ENCODE assay signal across 10 mouse cellular contexts in genomic region chr2:74691022-74691951, GRCm38 (mm10). TPM values are rescaled to one million over a fixed set of nuclear protein-coding genes. Genes with fewer than 3 reads are reported as not detected.
DNase-seq lines count a peak whose midpoint lies in the region; ATAC-seq lines count a peak whose summit lies in the region.
"Had no signal": no experiment of that assay in that cellular context is flagged by ENCODE, and none has a peak within 500 bp of the region (broad histone marks: within the 10 kb centered on the region; RNA-seq: fewer than 3 reads in every experiment).

Gene Hoxd10 (plus strand): TSS chr2:74691924.

- intact Hi-C loops in heart, postnatal 14 days (cut with DNase I), result loop anchor here (5.0 to 10.0 kb wide), 2 partner anchors 34 to 1416 kb away; partner anchors contain the start of genes Evx2 and Sp9

- H3K27ac ChIP-seq in forebrain, embryonic 10.5 days, result no peak within 1 kb of the TSS
- no peak within 1 kb of the TSS for H3K27ac ChIP-seq in forebrain, embryonic 15.5 days (replicated peaks)
- H3K27ac ChIP-seq in limb, embryonic 12.5 days, result peak within 1 kb of the TSS; percentile 96
- H3K27ac ChIP-seq in stomach, embryonic 15.5 days, result no peak within 1 kb of the TSS

- peaks cover 100% of the 10 kb centered on the region for H3K27me3 ChIP-seq in forebrain, embryonic 10.5 days (ENCODE audit: poor library complexity, severe bottlenecking)
- peaks cover 98% of the 10 kb centered on the region for H3K27me3 ChIP-seq in forebrain, embryonic 15.5 days
- H3K27me3 ChIP-seq in limb, embryonic 12.5 days, result peaks cover 50% of the 10 kb centered on the region
- H3K27me3 ChIP-seq in stomach, embryonic 15.5 days (replicated peaks), result peaks cover 96% of the 10 kb centered on the region

- DNase-seq in forebrain, embryonic 10.5 days (ENCODE audit: extremely low spot score, low spot score), result peak; percentile 83
- peak; percentile 82 for DNase-seq in embryo, embryonic 11.5 days (ENCODE audit: low read depth, low spot score)
- DNase-seq in heart, postnatal 14 days, result peak; percentile 43 to 56
- no peak for DNase-seq in cerebellum, postnatal 4 days (ENCODE audit: low spot score in 2 of 2)
- DNase-seq in c-Kit-positive CD71-positive TER-119-positive erythroid progenitor cells, embryonic 14.5 days (ENCODE audit: low spot score), result no peak

- no peak within 1 kb of the TSS for H3K4me2 ChIP-seq in forebrain, embryonic 15.5 days (replicated peaks)
- H3K4me2 ChIP-seq in limb, embryonic 12.5 days, result peak within 1 kb of the TSS; percentile 92
- peak within 1 kb of the TSS; percentile 36; the same call in 1 of the 2 replicates for H3K4me2 ChIP-seq in stomach, embryonic 15.5 days

- H3K9me3 ChIP-seq in forebrain, embryonic 10.5 days, result no peaks in the 10 kb centered on the region
- no peaks in the 10 kb centered on the region for H3K9me3 ChIP-seq in forebrain, embryonic 15.5 days
- H3K9me3 ChIP-seq in limb, embryonic 12.5 days, result no peaks in the 10 kb centered on the region
- H3K9me3 ChIP-seq in stomach, embryonic 15.5 days, result no peaks in the 10 kb centered on the region

- H3K36me3 ChIP-seq in forebrain, embryonic 10.5 days (replicated peaks), result no peaks in the 10 kb centered on the region
- no peaks in the 10 kb centered on the region for H3K36me3 ChIP-seq in forebrain, embryonic 15.5 days
- H3K36me3 ChIP-seq in limb, embryonic 12.5 days, result peaks cover 32% of the 10 kb centered on the region
- no peaks in the 10 kb centered on the region for H3K36me3 ChIP-seq in stomach, embryonic 15.5 days

- ATAC-seq in forebrain, embryonic 15.5 days (replicated peaks), result no peak
- peak; percentile 74 for ATAC-seq in limb, embryonic 12.5 days (ENCODE audit: insufficient number of reproducible peaks, insufficient read depth, low FRiP score, low TSS enrichment, low read depth)
- ATAC-seq in stomach, embryonic 15.5 days (ENCODE audit: insufficient read depth, low FRiP score, low read depth), result peak; percentile 39; the same call in 1 of the 2 replicates

- H3K9ac ChIP-seq in forebrain, embryonic 15.5 days (replicated peaks), result no peak within 1 kb of the TSS
- H3K9ac ChIP-seq in limb, embryonic 12.5 days (replicated peaks), result peak within 1 kb of the TSS; percentile 93
- no peak within 1 kb of the TSS for H3K9ac ChIP-seq in stomach, embryonic 15.5 days

- H3K4me1 ChIP-seq in forebrain, embryonic 10.5 days, result peaks cover 8% of the 10 kb centered on the region
- no peaks in the 10 kb centered on the region for H3K4me1 ChIP-seq in forebrain, embryonic 15.5 days
- H3K4me1 ChIP-seq in limb, embryonic 12.5 days (replicated peaks), result peaks cover 54% of the 10 kb centered on the region
- 0 out of 2 replicates have a peak, but pooled peaks cover 4% of the 10 kb centered on the region for H3K4me1 ChIP-seq in stomach, embryonic 15.5 days

- WGBS in forebrain, embryonic 10.5 days, result under 1% methylated on average over 56 of the region's 56 CpGs
- 1% methylated on average over 56 of the region's 56 CpGs for WGBS in forebrain, embryonic 15.5 days
- under 1% methylated on average over 56 of the region's 56 CpGs for WGBS in limb, embryonic 12.5 days
- WGBS in stomach, embryonic 15.5 days, result 2% methylated on average over 56 of the region's 56 CpGs

- H3K4me3 ChIP-seq in forebrain, embryonic 10.5 days, result peak within 1 kb of the TSS; percentile 11; the same call in 1 of the 2 replicates
- H3K4me3 ChIP-seq in forebrain, embryonic 15.5 days, result no peak within 1 kb of the TSS
- peak within 1 kb of the TSS; percentile 66 for H3K4me3 ChIP-seq in limb, embryonic 12.5 days (replicated peaks)
- peak within 1 kb of the TSS; percentile 16; the same call in 1 of the 2 replicates for H3K4me3 ChIP-seq in stomach, embryonic 15.5 days (replicated peaks)

RNA-seq across cellular contexts. Expression of gene Hoxd10, which starts in this region (rescaled TPM):
- not detected in 2 replicates for polyA plus RNA-seq in forebrain, embryonic 10.5 days (2016; fragmentation: Nextera tagmentation; extraction: Ambion mirVana)
- polyA plus RNA-seq in forebrain, embryonic 15.5 days (2015; fragmentation: Nextera tagmentation; extraction: Ambion mirVana), result not detected in 2 replicates
- total RNA-seq in heart, postnatal 14 days (2021), result under 1 TPM in 1 of 2 experiments, not detected in 1; 0.14 TPM
- polyA plus RNA-seq in limb, embryonic 12.5 days (2016; fragmentation: Nextera tagmentation; extraction: Ambion mirVana), result 39.5 and 42.0 TPM in 2 replicates
- 0.09 and 2.4 TPM in 2 replicates for polyA plus RNA-seq in stomach, embryonic 15.5 days (2015; fragmentation: Nextera tagmentation; extraction: Ambion mirVana)
- polyA plus RNA-seq: C2C12; small intestine, adult 2 months had no signal

Comparison
In these comparisons a context has a peak if more than half of its experiments do, and no peak if none do; other contexts are left out.
1. RNA of gene Hoxd10 (polyA plus RNA-seq): 39.5 to 42.0 TPM in limb, embryonic 12.5 days; 0.09 to 2.4 TPM in stomach, embryonic 15.5 days, not detected in forebrain, embryonic 15.5 days and not detected in forebrain, embryonic 10.5 days; every median in the first group is over 10 times any median in the second.
2. Peak in DNase-seq and H3K4me3 ChIP-seq in forebrain, embryonic 10.5 days; RNA of the gene not detected or under 1 TPM.
3. Peak in DNase-seq in heart, postnatal 14 days; RNA of the gene not detected or under 1 TPM.